Mouse (Mus musculus) liver, adult 2 months (tissue): ENCODE results near the gene 3110082J24Rik.

Source experiments
- CTCF ChIP-seq: fragments of 200-500 bp; IDR thresholded peaks from 2 replicates; pipeline ENCODE4 v1.5.1; 2011; ENCODE audit warnings: low read depth, low read length, control low read depth
- POLR2A ChIP-seq: fragments of 200-500 bp; IDR thresholded peaks from 2 replicates; pipeline ENCODE4 v1.6.1; 2011; ENCODE audit warnings: low read length, control low read depth; ENCODE audit not compliant: insufficient read depth; ENCODE audit errors: extremely low read depth

- TF ChIP-seq POLR2A: no peak
- TF ChIP-seq CTCF: no peak
Observed at GRCm38 (mm10) chr5:30106756-30107155, 870 bp upstream of the 3110082J24Rik start.
